Mouse (Mus musculus): ENCODE data around the gene Ms4a4b. TPM values are rescaled to one million over a fixed set of nuclear protein-coding genes. Genes with fewer than 3 reads are reported as not detected.
"Not testable (repeated sequence)": the region's sequence is repeated elsewhere in the genome, so short reads cannot be mapped to it uniquely, and the experiment has no call there.

The Ms4a4b gene
- polyA plus RNA-seq, 1 experiment = not detected

- H3K79me2 ChIP-seq (ENCODE audit: control insufficient read depth, insufficient read depth) = no peaks in the 10 kb centered on the region
- H3ac ChIP-seq (ENCODE audit: control insufficient read depth, insufficient read length, low read depth) = no peak overlapping the region
- TF ChIP-seq USF1 (IDR thresholded peaks at IDR 0.05; ENCODE audit: low read depth) (no peak), MAX (IDR thresholded peaks at IDR 0.05) (no peak), FOSL1 (IDR thresholded peaks at IDR 0.05; ENCODE audit: insufficient read depth, low read length, poor library complexity, severe bottlenecking) (no peak)
- H3K79me3 ChIP-seq (ENCODE audit: low read depth) = no peaks in the 10 kb centered on the region
- H3K36me3 ChIP-seq (ENCODE audit: control insufficient read depth, insufficient read depth) = no peaks in the 10 kb centered on the region
- no peaks in the 10 kb centered on the region for H3K27me3 ChIP-seq (ENCODE audit: control insufficient read depth, insufficient read depth, insufficient read length)
- H3K4me3 ChIP-seq (ENCODE audit: insufficient read depth, poor library complexity, severe bottlenecking) = no peak overlapping the region
Measured at GRCm38 (mm10) chr19:11447238-11447637, 3.9 kb downstream of the Ms4a4b start.

- H3K36me3 ChIP-seq (ENCODE audit: control insufficient read depth, insufficient read depth); H3K79me2 ChIP-seq (ENCODE audit: control insufficient read depth, insufficient read depth): not testable (repeated sequence)
Measured at GRCm38 (mm10) chr19:11459041-11459440, 15.7 kb downstream of the Ms4a4b start.

GRCm38 (mm10) chr19:11464795-11465194 lies 21.4 kb downstream of the Ms4a4b start:
- not testable (repeated sequence) for H3ac ChIP-seq (ENCODE audit: control insufficient read depth, insufficient read length, low read depth); H3K27me3 ChIP-seq (ENCODE audit: control insufficient read depth, insufficient read depth, insufficient read length); H3K36me3 ChIP-seq (ENCODE audit: control insufficient read depth, insufficient read depth)

More at GRCm38 (mm10) chr19:11459041-11459440, 15.7 kb downstream of the Ms4a4b start:
- H3K27me3 ChIP-seq (ENCODE audit: control insufficient read depth, insufficient read depth, insufficient read length); H3ac ChIP-seq (ENCODE audit: control insufficient read depth, insufficient read length, low read depth); H3K4me3 ChIP-seq (ENCODE audit: insufficient read depth, poor library complexity, severe bottlenecking); H3K79me3 ChIP-seq (ENCODE audit: low read depth): not testable (repeated sequence)

GRCm38 (mm10) chr19:11466471-11466870 lies 23.1 kb downstream of the Ms4a4b start:
- Histone ChIP-seq H3K79me2 (ENCODE audit: control insufficient read depth, insufficient read depth) (no peaks in the 10 kb centered on the region), H3K27me3 (ENCODE audit: control insufficient read depth, insufficient read depth, insufficient read length) (no peaks in the 10 kb centered on the region), H3K4me3 (ENCODE audit: insufficient read depth, poor library complexity, severe bottlenecking) (no peak overlapping the region), H3K79me3 (ENCODE audit: low read depth) (no peaks in the 10 kb centered on the region), H3K36me3 (ENCODE audit: control insufficient read depth, insufficient read depth) (no peaks in the 10 kb centered on the region), H3ac (ENCODE audit: control insufficient read depth, insufficient read length, low read depth) (no peak overlapping the region)
- no peak for TF ChIP-seq FOSL1 (IDR thresholded peaks at IDR 0.05; ENCODE audit: insufficient read depth, low read length, poor library complexity, severe bottlenecking)
- no peak for TF ChIP-seq CTCF (IDR thresholded peaks at IDR 0.05; ENCODE audit: control insufficient read depth, insufficient read depth, insufficient read length)
- TF ChIP-seq CEBPB (IDR thresholded peaks at IDR 0.05; ENCODE audit: low read depth) = no peak
- TF ChIP-seq MYOD1 (IDR thresholded peaks at IDR 0.05; ENCODE audit: control insufficient read depth, insufficient read length, low read depth) = no peak
- TF ChIP-seq MYOG (IDR thresholded peaks at IDR 0.05; ENCODE audit: control insufficient read depth, extremely low read depth, insufficient read length) = no peak
- no peak for TF ChIP-seq MAX (IDR thresholded peaks at IDR 0.05)
- no peak for TF ChIP-seq USF1 (IDR thresholded peaks at IDR 0.05; ENCODE audit: low read depth)

More at GRCm38 (mm10) chr19:11464795-11465194, 21.4 kb downstream of the Ms4a4b start:
- not testable (repeated sequence) for H3K79me2 ChIP-seq (ENCODE audit: control insufficient read depth, insufficient read depth); H3K79me3 ChIP-seq (ENCODE audit: low read depth); H3K4me3 ChIP-seq (ENCODE audit: insufficient read depth, poor library complexity, severe bottlenecking)

GRCm38 (mm10) chr19:11468361-11468760 lies 25.0 kb downstream of the Ms4a4b start:
- H3K27me3 ChIP-seq (ENCODE audit: control insufficient read depth, insufficient read depth, insufficient read length); H3K36me3 ChIP-seq (ENCODE audit: control insufficient read depth, insufficient read depth); H3K79me3 ChIP-seq (ENCODE audit: low read depth); H3K4me3 ChIP-seq (ENCODE audit: insufficient read depth, poor library complexity, severe bottlenecking); H3ac ChIP-seq (ENCODE audit: control insufficient read depth, insufficient read length, low read depth); H3K79me2 ChIP-seq (ENCODE audit: control insufficient read depth, insufficient read depth): not testable (repeated sequence)

DNA sequence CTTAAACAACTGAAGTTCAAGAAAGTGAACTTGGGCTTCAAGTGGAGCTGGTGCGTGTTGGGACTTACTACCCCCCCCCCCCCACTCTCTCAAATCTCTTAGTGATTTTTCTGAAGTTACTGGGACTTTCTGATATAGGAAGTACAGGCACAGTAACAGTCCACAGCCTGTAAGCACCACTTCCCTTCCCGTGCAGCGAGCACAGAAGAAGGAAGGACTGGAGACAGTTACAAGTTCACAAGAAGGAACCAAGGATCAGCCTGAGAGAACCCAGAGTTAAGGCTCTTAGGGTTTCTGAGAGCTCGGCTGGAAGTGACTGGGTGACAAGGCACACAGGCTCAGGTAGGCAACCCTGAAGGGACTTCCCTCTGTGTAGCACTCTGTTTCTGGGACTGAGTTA lies 25.9 kb downstream of the Ms4a4b start, which contains the start of gene Ms4a6c:
Ms4a6c (plus strand) TSS at position 152 of the 400 bp plus-strand sequence.
- H3K27me3 ChIP-seq (ENCODE audit: control insufficient read depth, insufficient read depth, insufficient read length); H3ac ChIP-seq (ENCODE audit: control insufficient read depth, insufficient read length, low read depth); H3K79me3 ChIP-seq (ENCODE audit: low read depth); H3K36me3 ChIP-seq (ENCODE audit: control insufficient read depth, insufficient read depth); H3K4me3 ChIP-seq (ENCODE audit: insufficient read depth, poor library complexity, severe bottlenecking); H3K79me2 ChIP-seq (ENCODE audit: control insufficient read depth, insufficient read depth): not testable (repeated sequence)

- no peak for TF ChIP-seq FOSL1 (IDR thresholded peaks at IDR 0.05; ENCODE audit: insufficient read depth, low read length, poor library complexity, severe bottlenecking)
- no peak for TF ChIP-seq MYOG (IDR thresholded peaks at IDR 0.05; ENCODE audit: control insufficient read depth, extremely low read depth, insufficient read length)
- no peak for TF ChIP-seq USF1 (IDR thresholded peaks at IDR 0.05; ENCODE audit: low read depth)
- TF ChIP-seq CTCF (IDR thresholded peaks at IDR 0.05; ENCODE audit: control insufficient read depth, insufficient read depth, insufficient read length) = no peak
- no peak for TF ChIP-seq CEBPB (IDR thresholded peaks at IDR 0.05; ENCODE audit: low read depth)
- TF ChIP-seq MAX (IDR thresholded peaks at IDR 0.05) = no peak
- TF ChIP-seq MYOD1 (IDR thresholded peaks at IDR 0.05; ENCODE audit: control insufficient read depth, insufficient read length, low read depth) = no peak
- no peak overlapping the region for H3ac ChIP-seq (ENCODE audit: control insufficient read depth, insufficient read length, low read depth)
- no peak overlapping the region for H3K4me3 ChIP-seq (ENCODE audit: insufficient read depth, poor library complexity, severe bottlenecking)
- no peaks in the 10 kb centered on the region for H3K79me2 ChIP-seq (ENCODE audit: control insufficient read depth, insufficient read depth)
- H3K36me3 ChIP-seq (ENCODE audit: control insufficient read depth, insufficient read depth) = no peaks in the 10 kb centered on the region
- H3K79me3 ChIP-seq (ENCODE audit: low read depth) = no peaks in the 10 kb centered on the region
- H3K27me3 ChIP-seq (ENCODE audit: control insufficient read depth, insufficient read depth, insufficient read length) = no peaks in the 10 kb centered on the region
Measured at GRCm38 (mm10) chr19:11479714-11480113, 36.4 kb downstream of the Ms4a4b start.
